Comparison of ENCODE assay signal across 26 mouse cellular contexts in the genomic region with DNA sequence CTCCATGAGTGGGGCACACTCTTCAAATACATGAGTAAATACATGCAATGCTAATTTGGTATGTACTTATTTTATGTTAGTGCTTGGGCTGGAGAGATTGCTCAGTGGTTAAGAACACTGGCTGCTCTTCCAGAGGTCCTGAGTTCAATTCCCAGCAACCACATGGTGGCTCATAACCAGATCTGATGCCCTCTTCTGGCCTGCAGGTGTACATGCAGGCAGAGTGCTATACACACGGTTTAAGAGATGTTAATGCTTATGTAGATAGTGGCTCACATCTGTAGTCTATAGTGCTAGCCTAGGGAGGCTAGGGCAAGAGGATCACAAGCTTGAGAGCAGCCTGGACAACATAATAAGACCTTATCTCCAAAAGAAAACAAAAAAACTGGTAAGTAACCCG. TPM values are rescaled to one million over a fixed set of nuclear protein-coding genes. Genes with fewer than 3 reads are reported as not detected.
A peak's percentile ranks its signal among the peaks of the same experiment; 100 is the strongest.
DNase-seq lines count a peak whose midpoint lies in the region; ATAC-seq and TF ChIP-seq lines count a peak whose summit lies in the region.
"Had no signal": no experiment of that assay in that cellular context is flagged by ENCODE, and none has a peak within 500 bp of the region (broad histone marks: within the 10 kb centered on the region; RNA-seq: fewer than 3 reads in every experiment).

No protein-coding gene starts in this region.

- H3K27ac ChIP-seq in gastrocnemius, adult 2 months, result no peak overlapping the region
- no peak overlapping the region for H3K27ac ChIP-seq in layer of hippocampus, adult 2 months
- no peak overlapping the region for H3K27ac ChIP-seq in midbrain, embryonic 11.5 days (ENCODE audit: low read depth, low read length)
- H3K27ac ChIP-seq in midbrain, embryonic 15.5 days, result no peak overlapping the region
- H3K27ac ChIP-seq: embryonic facial prominence, embryonic 13.5 days; hindbrain, embryonic 10.5 days; limb, embryonic 12.5 days; neural tube, embryonic 15.5 days; stomach, embryonic 15.5 days had no signal

- intact Hi-C loops in gastrocnemius, adult 2 months (cut with DNase I), result no loop called here

- H3K4me2 ChIP-seq in midbrain, embryonic 11.5 days, result no peak overlapping the region
- H3K4me2 ChIP-seq in midbrain, embryonic 15.5 days, result no peak overlapping the region
- H3K4me2 ChIP-seq: embryonic facial prominence, embryonic 13.5 days; heart, embryonic 12.5 days; limb, embryonic 12.5 days; neural tube, embryonic 15.5 days; stomach, embryonic 15.5 days had no signal

- 92% methylated on average over 2 of the region's 2 CpGs for WGBS in midbrain, embryonic 11.5 days
- 92% methylated on average over 2 of the region's 2 CpGs for WGBS in midbrain, embryonic 15.5 days

- H3K9me3 ChIP-seq in midbrain, embryonic 11.5 days (ENCODE audit: control insufficient read depth, low read length), result no peaks in the 10 kb centered on the region
- H3K9me3 ChIP-seq in midbrain, embryonic 15.5 days, result no peaks in the 10 kb centered on the region
- H3K9me3 ChIP-seq: embryonic facial prominence, embryonic 13.5 days; hindbrain, embryonic 10.5 days; neural tube, embryonic 15.5 days; stomach, embryonic 15.5 days had no signal

- peak; percentile 3; the same call in 1 of the 2 replicates for TF ChIP-seq CTCF in gastrocnemius, adult 2 months (IDR thresholded peaks at IDR 0.05)
- peak; percentile 44 for TF ChIP-seq CTCF in layer of hippocampus, adult 2 months (conservative IDR thresholded peaks at IDR 0.05)

- no peak for ATAC-seq in midbrain, embryonic 11.5 days (ENCODE audit: low FRiP score)
- no peak for ATAC-seq in midbrain, embryonic 15.5 days (replicated peaks)
- ATAC-seq: activated CD4-positive, CD25-positive, alpha-beta regulatory T cell, adult 4 months; forebrain, embryonic 14.5 days; Patski had no signal

- peaks cover 29% of the 10 kb centered on the region for H3K36me3 ChIP-seq in midbrain, embryonic 11.5 days (ENCODE audit: control insufficient read depth, insufficient read depth, low read length)
- H3K36me3 ChIP-seq in midbrain, embryonic 15.5 days (replicated peaks), result peaks cover 54% of the 10 kb centered on the region

- DNase-seq in gastrocnemius, adult 2 months, result no peak
- no peak for DNase-seq in gastrocnemius, postnatal 4 days (ENCODE audit: low spot score in 2 of 2)
- DNase-seq in layer of hippocampus, adult 2 months (ENCODE audit: low spot score in 2 of 2), result no peak
- DNase-seq in layer of hippocampus, adult 8-10 months (ENCODE audit: low spot score in 2 of 2), result no peak
- DNase-seq in midbrain, embryonic 11.5 days (ENCODE audit: low spot score, missing footprints), result peak; percentile 12
- no peak for DNase-seq in urinary bladder, adult 2 months (ENCODE audit: low spot score)
- no peak for DNase-seq in embryo, embryonic 10 days (ENCODE audit: low spot score)
- DNase-seq: adrenal gland, adult 8-10 months; cerebellum, adult 11-12 months; cerebellum, postnatal 25 days; embryo, embryonic 11 days; heart, postnatal 10 days; kidney, adult 18-20 months; kidney, postnatal 10 days; thymus, adult 18-20 months; thymus, postnatal 4 days had no signal

- no peak overlapping the region for H3K9ac ChIP-seq in midbrain, embryonic 11.5 days (ENCODE audit: low read length)
- H3K9ac ChIP-seq in midbrain, embryonic 15.5 days, result no peak overlapping the region
- H3K9ac ChIP-seq: embryonic facial prominence, embryonic 13.5 days; heart, embryonic 12.5 days; limb, embryonic 12.5 days; neural tube, embryonic 15.5 days; stomach, embryonic 15.5 days had no signal

- H3K4me3 ChIP-seq in gastrocnemius, adult 2 months, result no peak overlapping the region
- H3K4me3 ChIP-seq in layer of hippocampus, adult 2 months, result no peak overlapping the region
- no peak overlapping the region for H3K4me3 ChIP-seq in midbrain, embryonic 11.5 days (ENCODE audit: low read depth, low read length)
- H3K4me3 ChIP-seq in midbrain, embryonic 15.5 days, result no peak overlapping the region
- H3K4me3 ChIP-seq: embryonic facial prominence, embryonic 13.5 days; heart, embryonic 12.5 days; hindbrain, embryonic 10.5 days; limb, embryonic 12.5 days; neural tube, embryonic 15.5 days; stomach, embryonic 15.5 days had no signal

- no peaks in the 10 kb centered on the region for H3K27me3 ChIP-seq in midbrain, embryonic 11.5 days (ENCODE audit: control insufficient read depth, insufficient read depth, low read length)
- H3K27me3 ChIP-seq in midbrain, embryonic 15.5 days (replicated peaks), result no peaks in the 10 kb centered on the region
- H3K27me3 ChIP-seq: embryonic facial prominence, embryonic 13.5 days; heart, embryonic 12.5 days; limb, embryonic 12.5 days; neural tube, embryonic 15.5 days; Patski; stomach, embryonic 15.5 days had no signal

- no peaks in the 10 kb centered on the region for H3K4me1 ChIP-seq in midbrain, embryonic 11.5 days (ENCODE audit: control insufficient read depth, insufficient read depth, low read length)
- H3K4me1 ChIP-seq in midbrain, embryonic 15.5 days, result no peaks in the 10 kb centered on the region
- H3K4me1 ChIP-seq: embryonic facial prominence, embryonic 13.5 days; heart, embryonic 12.5 days; hindbrain, embryonic 10.5 days; limb, embryonic 12.5 days; neural tube, embryonic 15.5 days; stomach, embryonic 15.5 days had no signal

RNA-seq across cellular contexts. Expression of a gene that starts 20.5 kb away (rescaled TPM):
- total RNA-seq in gastrocnemius, adult 2 months (2021), result 10 to 100 TPM in 1 of 2 experiments, 1 to 10 TPM in 1; 9.5 to 13.0 TPM
- 10 to 100 TPM; 38.5 to 41.3 TPM for total RNA-seq in gastrocnemius, postnatal 4 days (2021)
- total RNA-seq in layer of hippocampus, adult 2 months (2021), result 10 to 100 TPM; 32.4 to 33.8 TPM
- total RNA-seq in layer of hippocampus, adult 8-10 months (2022), result 10 to 100 TPM; 29.4 to 32.3 (median 30.6) TPM
- 220 and 223 TPM in 2 replicates for polyA plus RNA-seq in midbrain, embryonic 11.5 days (2014; fragmentation: Nextera tagmentation; extraction: Ambion mirVana)
- 106 and 110 TPM in 2 replicates for polyA plus RNA-seq in midbrain, embryonic 15.5 days (2015; fragmentation: Nextera tagmentation; extraction: Ambion mirVana)
- polyA plus RNA-seq in urinary bladder, adult 2 months (2012; rRNA removed), result 30.7 and 35.2 TPM in 2 replicates

RNA-seq across cellular contexts. Expression of a gene that starts 20.7 kb away (rescaled TPM):
- total RNA-seq in gastrocnemius, adult 2 months (2021), result 10 to 100 TPM; 38.4 to 47.3 TPM
- total RNA-seq in gastrocnemius, postnatal 4 days (2021), result 10 to 100 TPM; 42.3 to 42.6 TPM
- 10 to 100 TPM; 66.1 to 66.5 TPM for total RNA-seq in layer of hippocampus, adult 2 months (2021)
- total RNA-seq in layer of hippocampus, adult 8-10 months (2022), result 10 to 100 TPM; 51.1 to 63.2 (median 59.1) TPM
- 81.2 and 84.7 TPM in 2 replicates for polyA plus RNA-seq in midbrain, embryonic 11.5 days (2014; fragmentation: Nextera tagmentation; extraction: Ambion mirVana)
- polyA plus RNA-seq in midbrain, embryonic 15.5 days (2015; fragmentation: Nextera tagmentation; extraction: Ambion mirVana), result 83.5 and 84.1 TPM in 2 replicates
- polyA plus RNA-seq in urinary bladder, adult 2 months (2012; rRNA removed), result 24.7 and 34.3 TPM in 2 replicates
